ENCODE assay signal across 8 mouse cellular contexts in genomic region chr11:88970202-88970732, GRCm38 (mm10). TPM values are rescaled to one million over a fixed set of nuclear protein-coding genes. Genes with fewer than 3 reads are reported as not detected.
A peak's percentile ranks its signal among the peaks of the same experiment; 100 is the strongest.
DNase-seq lines count a peak whose midpoint lies in the region; ATAC-seq lines count a peak whose summit lies in the region.

TSS of gene Coil (plus strand) at chr11:88970252.

- no peak within 1 kb of the TSS for H3K9ac ChIP-seq in hindbrain, embryonic 15.5 days
- no peak within 1 kb of the TSS for H3K9ac ChIP-seq in midbrain, embryonic 15.5 days

- H3K27ac ChIP-seq in heart, embryonic 10.5 days, result no peak within 1 kb of the TSS
- H3K27ac ChIP-seq in hindbrain, embryonic 15.5 days (replicated peaks), result no peak within 1 kb of the TSS
- no peak within 1 kb of the TSS for H3K27ac ChIP-seq in midbrain, embryonic 15.5 days

- peaks cover 8% of the 10 kb centered on the region; the same call in 1 of the 2 replicates for H3K4me1 ChIP-seq in heart, embryonic 10.5 days
- peaks cover 10% of the 10 kb centered on the region for H3K4me1 ChIP-seq in hindbrain, embryonic 15.5 days (replicated peaks)
- peaks cover 9% of the 10 kb centered on the region for H3K4me1 ChIP-seq in midbrain, embryonic 15.5 days

- H3K27me3 ChIP-seq in heart, embryonic 10.5 days (ENCODE audit: insufficient read depth, poor library complexity, severe bottlenecking), result no peaks in the 10 kb centered on the region
- no peaks in the 10 kb centered on the region for H3K27me3 ChIP-seq in hindbrain, embryonic 15.5 days
- H3K27me3 ChIP-seq in midbrain, embryonic 15.5 days (replicated peaks), result no peaks in the 10 kb centered on the region

- peak; percentile 88 for DNase-seq in heart, embryonic 10.5 days (ENCODE audit: low spot score)
- DNase-seq in heart, postnatal 14 days, result no peak
- peak; percentile 11 for DNase-seq in thymus, postnatal 0 days (ENCODE audit: low spot score)
- no peak for DNase-seq in thymus, postnatal 14 days
- DNase-seq in spleen, postnatal 4 days (ENCODE audit: low spot score in 2 of 2), result no peak

- WGBS in heart, embryonic 10.5 days, result 28% methylated on average over 2 of the region's 2 CpGs
- 43% methylated on average over 2 of the region's 2 CpGs for WGBS in hindbrain, embryonic 15.5 days
- 45% methylated on average over 2 of the region's 2 CpGs for WGBS in midbrain, embryonic 15.5 days

- no peaks in the 10 kb centered on the region for H3K36me3 ChIP-seq in heart, embryonic 10.5 days
- no peaks in the 10 kb centered on the region for H3K36me3 ChIP-seq in hindbrain, embryonic 15.5 days
- no peaks in the 10 kb centered on the region for H3K36me3 ChIP-seq in midbrain, embryonic 15.5 days (replicated peaks)

- intact Hi-C loops in heart, postnatal 14 days (cut with DNase I), result loop anchor here (5.0 kb wide), 1 partner anchor 123 kb away; no protein-coding TSS in a partner anchor

- H3K4me3 ChIP-seq in heart, embryonic 10.5 days, result no peak within 1 kb of the TSS
- H3K4me3 ChIP-seq in hindbrain, embryonic 15.5 days, result no peak within 1 kb of the TSS
- no peak within 1 kb of the TSS for H3K4me3 ChIP-seq in midbrain, embryonic 15.5 days

- no peak; the same call in 1 of the 2 replicates for ATAC-seq in hindbrain, embryonic 15.5 days (ENCODE audit: low FRiP score, low read depth)
- no peak for ATAC-seq in midbrain, embryonic 15.5 days (replicated peaks)
- ATAC-seq in activated CD4-positive, CD25-positive, alpha-beta regulatory T cell, adult 4 months, result no peak

- H3K9me3 ChIP-seq in heart, embryonic 10.5 days, result no peaks in the 10 kb centered on the region
- no peaks in the 10 kb centered on the region for H3K9me3 ChIP-seq in hindbrain, embryonic 15.5 days
- no peaks in the 10 kb centered on the region for H3K9me3 ChIP-seq in midbrain, embryonic 15.5 days

- no peak within 1 kb of the TSS for H3K4me2 ChIP-seq in hindbrain, embryonic 15.5 days
- H3K4me2 ChIP-seq in midbrain, embryonic 15.5 days, result no peak within 1 kb of the TSS

RNA-seq across cellular contexts. Expression of gene Coil, which starts in this region (rescaled TPM):
- 15.4 and 19.2 TPM in 2 replicates for polyA plus RNA-seq in heart, embryonic 10.5 days (2016; fragmentation: Nextera tagmentation; extraction: Ambion mirVana)
- total RNA-seq in heart, postnatal 14 days (2021), result 1 to 10 TPM; 4.1 to 5.6 TPM
- polyA plus RNA-seq in thymus, postnatal 0 days (2015; fragmentation: Nextera tagmentation; extraction: Ambion mirVana), result 14.4 and 14.5 TPM in 2 replicates
- polyA plus RNA-seq in hindbrain, embryonic 15.5 days (2015; fragmentation: Nextera tagmentation; extraction: Ambion mirVana), result 29.7 and 29.8 TPM in 2 replicates
- polyA plus RNA-seq in midbrain, embryonic 15.5 days (2015; fragmentation: Nextera tagmentation; extraction: Ambion mirVana), result 33.7 and 34.2 TPM in 2 replicates
- 1 to 10 TPM; 4.8 to 6.5 TPM for polyA plus RNA-seq in activated CD4-positive, CD25-positive, alpha-beta regulatory T cell, adult 4 months (2017; shearing (Covaris generic))

Comparison
In these comparisons a context has a peak if more than half of its experiments do, and no peak if none do; other contexts are left out.
1. DNase-seq: peak in heart, embryonic 10.5 days (single experiment) and thymus, postnatal 0 days (single experiment); none in heart, postnatal 14 days (0 of 2), thymus, postnatal 14 days (single experiment) and spleen, postnatal 4 days (0 of 2).